Mouse (Mus musculus): ENCODE data around the gene Cables2. TPM values are rescaled to one million over a fixed set of nuclear protein-coding genes. Genes with fewer than 3 reads are reported as not detected.
A peak's percentile ranks its signal among the peaks of the same experiment; 100 is the strongest.

The Cables2 gene
- total and polyA plus RNA-seq, 2 experiments from 2014 or later: 6.2 to 15.3 TPM

GRCm38 (mm10) chr2:180254436-180255209, 18.7 kb downstream of the Cables2 start:
- DNase-seq (ENCODE audit: low spot score) (no peak), ATAC-seq (ENCODE audit: insufficient read depth, low read depth) (no peak)
- Histone ChIP-seq H3K9ac (replicated peaks; ENCODE audit: low read depth, low read length) (no peak overlapping the region), H3K36me3 (replicated peaks; ENCODE audit: control insufficient read depth, insufficient read depth, low read length) (peaks cover 8% of the 10 kb centered on the region; the same call in 1 of the 2 replicates), H3K27me3 (ENCODE audit: control insufficient read depth, insufficient read depth, low read length) (no peaks in the 10 kb centered on the region), H3K9me3 (replicated peaks; ENCODE audit: control insufficient read depth, low read length) (no peaks in the 10 kb centered on the region), H3K4me3 (ENCODE audit: low read depth, low read length) (no peak overlapping the region), H3K4me2 (ENCODE audit: low read depth, low read length) (no peak overlapping the region), H3K27ac (ENCODE audit: low read depth) (no peak overlapping the region), H3K4me1 (ENCODE audit: control insufficient read depth, insufficient read depth) (peaks cover 14% of the 10 kb centered on the region; the same call in 1 of the 2 replicates)
- 93% methylated on average over 5 of the region's 5 CpGs for WGBS
- TF ChIP-seq EP300 (IDR thresholded peaks at IDR 0.05; ENCODE audit: low read depth) (no peak), CTCF (IDR thresholded peaks at IDR 0.05; ENCODE audit: low read depth) (no peak)

DNA sequence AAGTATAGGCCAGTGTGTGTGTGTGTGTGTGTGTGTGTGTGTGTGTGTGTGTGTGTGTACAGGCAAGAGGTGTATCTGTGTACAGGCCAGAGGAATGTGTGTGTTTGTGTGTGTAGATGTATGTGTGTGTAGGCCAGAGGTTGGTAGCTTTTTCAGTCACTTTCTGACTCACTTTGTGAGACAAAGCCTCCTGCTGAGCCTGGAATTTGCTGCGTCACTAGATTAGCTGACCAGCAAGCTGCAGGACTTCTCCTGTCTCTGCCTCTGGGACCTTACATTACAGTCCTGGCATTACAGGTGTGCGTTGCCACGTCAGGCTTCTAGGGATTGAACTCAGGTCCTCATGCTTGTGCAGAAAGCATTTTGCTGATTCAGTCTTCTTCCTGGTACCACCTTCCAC, 21.5 kb downstream of the Cables2 start:
- H3K4me2 ChIP-seq (ENCODE audit: low read depth, low read length): no peak overlapping the region
- no peak overlapping the region for H3K9ac ChIP-seq (replicated peaks; ENCODE audit: low read depth, low read length)
- no peak overlapping the region for H3K27ac ChIP-seq (ENCODE audit: low read depth)
- ATAC-seq (ENCODE audit: insufficient read depth, low read depth) (no peak), DNase-seq (ENCODE audit: low spot score) (no peak)
- peaks cover 10% of the 10 kb centered on the region; the same call in 1 of the 2 replicates for H3K4me1 ChIP-seq (ENCODE audit: control insufficient read depth, insufficient read depth)
- H3K36me3 ChIP-seq (replicated peaks; ENCODE audit: control insufficient read depth, insufficient read depth, low read length): no peaks in the 10 kb centered on the region
- WGBS: 52% methylated on average over 3 of the region's 3 CpGs
- H3K9me3 ChIP-seq (replicated peaks; ENCODE audit: control insufficient read depth, low read length): no peaks in the 10 kb centered on the region
- no peaks in the 10 kb centered on the region for H3K27me3 ChIP-seq (ENCODE audit: control insufficient read depth, insufficient read depth, low read length)
- TF ChIP-seq EP300 (IDR thresholded peaks at IDR 0.05; ENCODE audit: low read depth) (no peak), CTCF (IDR thresholded peaks at IDR 0.05; ENCODE audit: low read depth) (no peak)
- H3K4me3 ChIP-seq (ENCODE audit: low read depth, low read length): no peak overlapping the region

DNA sequence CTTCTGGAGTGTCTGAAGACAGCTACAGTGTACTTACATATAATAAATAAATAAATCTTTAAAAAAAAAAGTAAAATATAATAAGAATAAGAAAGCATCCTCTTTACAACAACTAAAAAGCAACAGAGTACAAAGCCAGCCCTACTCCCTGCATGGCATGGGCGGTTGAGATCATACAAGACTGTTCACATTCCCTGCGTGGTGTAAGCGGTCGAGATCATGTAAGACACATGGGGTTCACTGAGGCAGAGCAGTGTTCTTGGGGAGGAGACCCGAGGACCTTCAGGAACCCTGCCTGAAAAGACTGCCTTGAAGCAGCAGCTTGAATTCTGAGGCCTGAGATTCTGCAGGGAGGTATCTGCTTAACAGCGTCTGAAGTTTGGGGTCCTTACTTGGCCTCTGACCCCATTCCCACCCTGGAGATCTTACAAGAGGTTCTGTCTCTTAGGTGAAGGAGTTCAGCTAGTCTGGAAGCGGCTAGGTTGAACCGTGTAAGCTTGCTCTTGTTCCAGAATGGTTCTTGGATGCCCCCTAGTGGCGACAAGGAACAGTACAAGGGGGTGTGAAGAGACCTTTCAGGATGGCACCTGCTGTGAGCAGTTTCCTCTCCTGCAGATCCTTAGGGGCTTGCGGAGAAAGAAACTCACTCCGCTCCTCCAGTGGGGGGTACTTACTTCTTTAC, 22.2 kb downstream of the Cables2 start:
- 21% methylated on average over 11 of the region's 11 CpGs for WGBS
- no peak for TF ChIP-seq EP300 (IDR thresholded peaks at IDR 0.05; ENCODE audit: low read depth)
- peak; percentile 99 for TF ChIP-seq CTCF (IDR thresholded peaks at IDR 0.05; ENCODE audit: low read depth)
- Histone ChIP-seq H3K9ac (replicated peaks; ENCODE audit: low read depth, low read length) (no peak overlapping the region), H3K27ac (ENCODE audit: low read depth) (no peak overlapping the region), H3K36me3 (replicated peaks; ENCODE audit: control insufficient read depth, insufficient read depth, low read length) (no peaks in the 10 kb centered on the region), H3K9me3 (replicated peaks; ENCODE audit: control insufficient read depth, low read length) (no peaks in the 10 kb centered on the region), H3K4me2 (ENCODE audit: low read depth, low read length) (no peak overlapping the region), H3K27me3 (ENCODE audit: control insufficient read depth, insufficient read depth, low read length) (no peaks in the 10 kb centered on the region), H3K4me1 (ENCODE audit: control insufficient read depth, insufficient read depth) (peaks cover 3% of the 10 kb centered on the region; the same call in 1 of the 2 replicates), H3K4me3 (ENCODE audit: low read depth, low read length) (no peak overlapping the region)
- DNase-seq (ENCODE audit: low spot score): peak; percentile 76
- peak; percentile 80 for ATAC-seq (ENCODE audit: insufficient read depth, low read depth)

GRCm38 (mm10) chr2:180248947-180249660, 24.2 kb downstream of the Cables2 start:
- Histone ChIP-seq H3K27ac (ENCODE audit: low read depth) (no peak overlapping the region), H3K4me2 (ENCODE audit: low read depth, low read length) (no peak overlapping the region), H3K4me3 (ENCODE audit: low read depth, low read length) (no peak overlapping the region), H3K4me1 (ENCODE audit: control insufficient read depth, insufficient read depth) (no peaks in the 10 kb centered on the region), H3K9ac (replicated peaks; ENCODE audit: low read depth, low read length) (no peak overlapping the region), H3K9me3 (replicated peaks; ENCODE audit: control insufficient read depth, low read length) (no peaks in the 10 kb centered on the region), H3K36me3 (replicated peaks; ENCODE audit: control insufficient read depth, insufficient read depth, low read length) (no peaks in the 10 kb centered on the region), H3K27me3 (ENCODE audit: control insufficient read depth, insufficient read depth, low read length) (no peaks in the 10 kb centered on the region)
- 57% methylated on average over 9 of the region's 9 CpGs for WGBS
- no peak for DNase-seq (ENCODE audit: low spot score)
- no peak for ATAC-seq (ENCODE audit: insufficient read depth, low read depth)
- TF ChIP-seq EP300 (IDR thresholded peaks at IDR 0.05; ENCODE audit: low read depth) (no peak), CTCF (IDR thresholded peaks at IDR 0.05; ENCODE audit: low read depth) (no peak)

GRCm38 (mm10) chr2:180247916-180248315, 25.4 kb downstream of the Cables2 start:
- no peak for ATAC-seq (ENCODE audit: insufficient read depth, low read depth)
- 88% methylated on average over 5 of the region's 5 CpGs for WGBS

More at GRCm38 (mm10) chr2:180247916-180248315, 25.4 kb downstream of the Cables2 start:
- Histone ChIP-seq H3K27me3 (ENCODE audit: control insufficient read depth, insufficient read depth, low read length) (no peaks in the 10 kb centered on the region), H3K9me3 (replicated peaks; ENCODE audit: control insufficient read depth, low read length) (no peaks in the 10 kb centered on the region), H3K36me3 (replicated peaks; ENCODE audit: control insufficient read depth, insufficient read depth, low read length) (no peaks in the 10 kb centered on the region), H3K4me1 (ENCODE audit: control insufficient read depth, insufficient read depth) (no peaks in the 10 kb centered on the region), H3K9ac (replicated peaks; ENCODE audit: low read depth, low read length) (no peak overlapping the region), H3K4me3 (ENCODE audit: low read depth, low read length) (no peak overlapping the region), H3K4me2 (ENCODE audit: low read depth, low read length) (no peak overlapping the region), H3K27ac (ENCODE audit: low read depth) (no peak overlapping the region)
- TF ChIP-seq EP300 (IDR thresholded peaks at IDR 0.05; ENCODE audit: low read depth) (no peak), CTCF (IDR thresholded peaks at IDR 0.05; ENCODE audit: low read depth) (no peak)
- no peak for DNase-seq (ENCODE audit: low spot score)

Data from heart, postnatal 0 days (tissue).